Mouse (Mus musculus) kidney, embryonic 14.5 days (tissue): ENCODE measurements around the gene Rars2. TPM values are rescaled to one million over a fixed set of nuclear protein-coding genes. Genes with fewer than 3 reads are reported as not detected.

ENCODE experiments used
- ATAC-seq: fragments of 200-750 bp; cut with Nextera tagmentation; 2 replicates; pipeline ENCODE4 v1.8.0; 2017; ENCODE audit warnings: moderate number of reproducible peaks, mild to moderate bottlenecking, moderate TSS enrichment, moderate library complexity; ENCODE audit not compliant: low FRiP score, low TSS enrichment
- H3K27ac ChIP-seq: fragments of 300-500 bp; sonication (generic); 2 replicates; pipeline ENCODE4 v1.5.1; 2014; ENCODE audit warnings: low read depth, mild to moderate bottlenecking, low read length, moderate library complexity, mixed read lengths
- H3K27me3 ChIP-seq: fragments of 300-500 bp; sonication (generic); 2 replicates; pipeline ENCODE4 v1.6.1; 2014; ENCODE audit warnings: mild to moderate bottlenecking, low read length; ENCODE audit not compliant: control insufficient read depth, insufficient read depth
- H3K36me3 ChIP-seq: fragments of 300-500 bp; sonication (generic); 2 replicates; pipeline ENCODE4 v1.6.1; 2014; ENCODE audit warnings: low read length, mixed read lengths; ENCODE audit not compliant: control insufficient read depth, insufficient read depth
- H3K4me1 ChIP-seq: fragments of 300-500 bp; sonication (generic); 2 replicates; pipeline ENCODE4 v1.6.1; 2014; ENCODE audit warnings: low read length, mixed read lengths; ENCODE audit not compliant: control insufficient read depth, insufficient read depth
- H3K4me2 ChIP-seq: fragments of 300-500 bp; sonication (generic); replicated peaks from 2 replicates; pipeline ENCODE4 v1.6.1; 2014; ENCODE audit warnings: low read depth, mild to moderate bottlenecking, low read length
- H3K4me3 ChIP-seq: fragments of 300-500 bp; sonication (generic); 2 replicates; pipeline ENCODE4 v1.5.1; 2014; ENCODE audit warnings: mild to moderate bottlenecking, low read length
- H3K9ac ChIP-seq: fragments of 300-500 bp; sonication (generic); 2 replicates; pipeline ENCODE4 v1.6.1; 2014; ENCODE audit warnings: low read depth, mild to moderate bottlenecking, low read length, moderate library complexity
- H3K9me3 ChIP-seq: fragments of 300-500 bp; sonication (generic); 2 replicates; pipeline ENCODE4 v1.6.1; 2016; ENCODE audit warnings: low read length; ENCODE audit not compliant: control insufficient read depth
- WGBS: fragments of 180-500 bp; shearing (Covaris S2); extraction: QIAGEN DNeasy Blood & Tissue Kit; methylation state at CpG from one replicate; pipeline ENCODE4 v1.1.7; 2014; 5-methylcytosine and 5-hydroxymethylcytosine counted together
- polyA plus RNA-seq: library from polyadenylated mRNA; unstranded; fragments of >200 nt; fragmentation: Nextera tagmentation; extraction: Ambion mirVana; gene quantifications from 2 replicates; pipeline ENCODE4 v1.2.1, GENCODE M21; 2014

Rars2 gene
- polyA plus RNA-seq, 1 experiment from 2014 or later, result 68.9 TPM

DNA sequence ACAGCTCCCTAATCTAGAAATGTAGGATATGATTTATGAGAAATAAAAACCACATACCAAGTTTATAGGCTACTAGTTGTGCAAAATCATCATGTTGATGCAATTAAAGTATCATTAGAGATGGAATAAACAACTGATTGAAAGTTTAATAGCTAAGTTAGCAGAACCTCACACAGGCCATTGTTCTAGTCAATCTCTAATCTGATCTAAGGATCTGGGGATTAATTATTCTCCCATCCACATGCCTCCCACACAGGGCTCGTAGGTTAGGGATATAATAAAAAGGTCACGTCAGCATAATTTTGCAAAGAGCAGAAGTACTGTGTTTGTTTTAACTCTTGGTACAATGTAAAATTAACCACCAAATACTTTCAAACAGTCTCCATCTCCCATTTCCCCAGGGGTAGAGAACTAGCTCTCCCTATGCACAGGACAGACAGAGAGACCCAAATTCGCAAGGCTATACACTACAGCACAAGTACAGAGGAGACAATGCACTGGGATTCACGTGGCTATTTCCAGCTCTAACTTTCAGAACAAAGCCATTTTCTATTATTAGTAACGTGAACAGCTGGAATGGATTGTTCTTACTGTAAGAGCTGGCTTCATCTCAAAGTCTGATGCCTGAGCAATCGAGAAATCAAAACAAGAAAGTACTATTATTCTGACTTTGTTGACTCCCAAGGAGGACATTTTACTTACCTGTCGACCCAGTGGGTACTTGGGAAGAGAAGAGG lies 29.7 kb upstream of the Rars2 start:
- Histone ChIP-seq H3K27ac (no peak overlapping the region), H3K27me3 (no peaks in the 10 kb centered on the region), H3K9ac (no peak overlapping the region), H3K4me3 (no peak overlapping the region), H3K4me2 (no peak overlapping the region), H3K4me1 (no peaks in the 10 kb centered on the region), H3K36me3 (peaks cover 59% of the 10 kb centered on the region), H3K9me3 (no peaks in the 10 kb centered on the region)
- no peak for ATAC-seq
- WGBS, result 69% methylated on average over 7 of the region's 7 CpGs

DNA sequence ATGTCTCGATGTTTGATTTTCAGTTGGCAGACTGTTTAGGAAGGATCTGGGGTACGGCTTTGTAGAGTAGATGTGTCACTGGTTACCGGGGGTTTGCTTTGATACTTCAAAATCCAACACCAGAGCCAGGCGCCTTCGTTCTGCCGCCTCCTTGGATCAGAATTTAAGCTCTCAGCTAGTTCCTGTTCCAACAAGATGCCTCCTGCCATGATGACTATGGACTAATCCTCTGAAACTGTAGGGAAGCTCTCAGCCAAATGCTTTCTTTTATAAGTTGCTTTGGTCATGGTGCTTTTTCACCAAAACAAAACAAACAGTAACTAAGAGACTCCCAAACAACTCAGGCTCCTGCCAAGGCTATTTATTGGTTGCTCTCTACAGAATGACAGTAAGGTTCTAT lies 11.6 kb upstream of the Rars2 start:
- H3K36me3 ChIP-seq, result peaks cover 65% of the 10 kb centered on the region
- ATAC-seq, result no peak

DNA sequence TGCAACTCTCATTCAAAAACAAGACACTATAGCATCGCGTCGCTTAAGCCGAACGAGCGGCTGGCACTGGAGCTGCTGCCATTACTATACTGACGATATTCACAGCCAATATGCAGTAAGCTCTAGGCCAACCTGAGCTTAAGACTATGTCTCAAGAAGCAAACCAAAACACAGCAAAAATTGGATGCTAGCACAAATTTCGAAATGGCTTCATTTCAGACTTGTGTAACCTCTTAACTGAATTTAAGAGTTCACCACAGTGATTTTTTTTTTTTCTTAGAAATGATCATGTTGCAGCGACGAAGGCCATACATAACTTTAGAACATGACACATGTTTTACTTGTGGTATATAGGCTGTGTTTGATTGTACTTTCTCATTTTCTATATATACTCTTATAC lies 8.1 kb upstream of the Rars2 start:
- Histone ChIP-seq H3K36me3 (peaks cover 51% of the 10 kb centered on the region), H3K4me2 (no peak overlapping the region), H3K27ac (no peak overlapping the region), H3K9me3 (no peaks in the 10 kb centered on the region), H3K4me3 (no peak overlapping the region), H3K27me3 (no peaks in the 10 kb centered on the region), H3K4me1 (no peaks in the 10 kb centered on the region), H3K9ac (no peak overlapping the region)
- 92% methylated on average over 10 of the region's 10 CpGs for WGBS
- ATAC-seq, result no peak

More for the DNA sequence above, 11.6 kb upstream of the Rars2 start:
- Histone ChIP-seq H3K27me3 (no peaks in the 10 kb centered on the region), H3K9me3 (no peaks in the 10 kb centered on the region), H3K4me1 (no peaks in the 10 kb centered on the region), H3K9ac (no peak overlapping the region), H3K4me2 (no peak overlapping the region), H3K4me3 (no peak overlapping the region), H3K27ac (no peak overlapping the region)
- WGBS, result 100% methylated on average over 6 of the region's 6 CpGs

DNA sequence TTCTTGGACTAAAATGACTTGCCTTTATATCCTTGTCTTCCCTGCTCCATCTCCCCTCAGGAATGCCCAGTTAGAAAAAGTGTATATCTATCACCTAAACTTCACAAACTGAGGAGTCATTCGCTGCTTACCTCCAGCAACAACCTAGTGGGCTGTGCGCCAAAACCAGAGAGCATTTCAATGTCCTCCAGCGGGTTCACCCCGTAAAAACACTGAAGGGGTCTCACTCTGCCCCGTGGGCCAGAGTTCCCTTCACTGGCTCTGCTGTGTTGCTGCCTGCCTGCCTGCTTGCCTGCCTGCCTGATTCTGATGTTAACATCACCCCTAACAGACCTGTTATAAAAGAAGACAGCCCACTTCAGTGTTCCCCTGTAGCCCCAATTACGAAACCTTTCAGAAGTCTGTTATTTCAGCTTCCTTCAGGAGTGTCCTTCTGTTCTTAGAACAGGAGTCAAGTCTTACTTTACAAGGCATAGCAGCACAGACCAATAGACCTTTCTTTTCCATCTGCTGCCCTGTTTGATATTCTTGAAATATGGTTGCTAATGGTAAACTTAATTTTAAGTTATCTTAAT lies 1.1 kb upstream of the Rars2 start:
- 53% methylated on average over 6 of the region's 6 CpGs for WGBS
- H3K27ac ChIP-seq, result no peak overlapping the region
- H3K4me2 ChIP-seq, result peak overlapping the region; percentile 56
- H3K4me3 ChIP-seq, result peak overlapping the region; percentile 80
- no peaks in the 10 kb centered on the region for H3K9me3 ChIP-seq
- no peak for ATAC-seq
- peaks cover 13% of the 10 kb centered on the region for H3K4me1 ChIP-seq
- no peaks in the 10 kb centered on the region for H3K27me3 ChIP-seq
- peaks cover 13% of the 10 kb centered on the region; the same call in 1 of the 2 replicates for H3K36me3 ChIP-seq
- H3K9ac ChIP-seq, result peak overlapping the region; percentile 82

DNA sequence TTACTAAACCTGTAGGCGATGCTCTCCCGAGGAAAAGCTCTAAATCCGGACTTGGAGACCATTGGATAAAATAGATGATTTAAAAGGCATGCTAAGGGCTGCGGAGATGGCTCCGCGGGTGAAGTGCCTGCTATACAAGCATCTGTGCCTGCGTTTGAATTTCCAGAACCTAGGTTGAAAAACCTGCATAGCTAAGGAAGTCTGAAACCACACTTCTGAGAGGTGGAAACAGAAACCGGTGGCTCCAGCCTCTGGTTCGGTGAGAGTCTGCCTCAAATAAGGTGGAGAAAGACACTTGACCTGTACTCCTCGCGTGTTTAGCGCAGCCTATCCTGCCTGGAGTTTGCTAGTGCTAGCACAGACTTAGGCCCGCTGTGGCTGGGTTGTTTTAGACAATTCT lies 546 bp downstream of the Rars2 start:
- no peaks in the 10 kb centered on the region for H3K9me3 ChIP-seq
- H3K27ac ChIP-seq, result no peak overlapping the region
- H3K4me2 ChIP-seq, result peak overlapping the region; percentile 58
- 2% methylated on average over 13 of the region's 13 CpGs for WGBS
- H3K4me1 ChIP-seq, result peaks cover 13% of the 10 kb centered on the region
- no peaks in the 10 kb centered on the region for H3K27me3 ChIP-seq
- peak overlapping the region; percentile 82 for H3K9ac ChIP-seq
- ATAC-seq, result peak; percentile 28; the same call in 1 of the 2 replicates
- peak overlapping the region; percentile 80 for H3K4me3 ChIP-seq
- H3K36me3 ChIP-seq, result peaks cover 8% of the 10 kb centered on the region; the same call in 1 of the 2 replicates

DNA sequence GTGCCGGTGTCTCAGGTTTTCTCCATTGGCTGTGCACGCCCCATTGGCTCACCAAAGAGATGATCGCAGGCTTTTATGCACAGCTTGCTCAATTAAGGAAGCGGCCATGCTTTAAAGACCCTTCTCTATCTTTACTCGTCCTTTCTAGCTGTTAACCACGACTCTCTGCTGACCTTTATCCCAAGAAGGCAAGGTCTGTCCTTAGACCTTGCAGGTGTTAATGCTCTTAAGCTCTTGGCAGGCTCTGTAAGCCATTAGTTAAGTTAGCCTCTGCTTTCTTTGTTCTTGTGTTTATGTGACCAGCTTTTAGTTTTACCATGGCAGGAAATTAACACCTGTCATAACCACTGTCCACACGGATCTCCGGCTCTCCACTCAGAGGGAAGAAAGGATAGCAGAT lies 1.4 kb downstream of the Rars2 start:
- 56% methylated on average over 8 of the region's 8 CpGs for WGBS
- Histone ChIP-seq H3K9ac (peak overlapping the region; percentile 82; the same call in 1 of the 2 replicates), H3K4me1 (peaks cover 13% of the 10 kb centered on the region), H3K4me2 (peak overlapping the region; percentile 58), H3K4me3 (peak overlapping the region; percentile 80), H3K27me3 (no peaks in the 10 kb centered on the region), H3K36me3 (peaks cover 8% of the 10 kb centered on the region; the same call in 1 of the 2 replicates), H3K9me3 (no peaks in the 10 kb centered on the region), H3K27ac (no peak overlapping the region)
- no peak for ATAC-seq

DNA sequence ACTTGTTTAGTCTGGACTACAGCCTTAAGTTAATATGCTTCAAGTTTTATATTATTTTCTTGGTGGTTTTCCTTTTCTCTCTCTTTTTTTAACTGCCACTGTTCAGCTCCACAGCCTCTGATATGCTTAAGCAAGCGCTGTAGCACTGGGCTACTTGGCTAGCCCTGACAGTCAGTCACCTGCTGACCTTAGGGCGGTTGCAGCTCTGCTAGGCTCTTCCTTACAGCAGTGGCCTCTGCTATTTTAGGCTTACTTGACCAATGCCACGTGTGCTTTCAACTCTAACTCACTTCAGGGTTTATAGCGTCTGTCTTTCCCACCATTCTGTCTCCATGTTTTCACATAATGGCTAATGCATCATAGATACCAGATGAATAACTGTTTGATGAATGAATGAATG lies 10.8 kb downstream of the Rars2 start:
- Histone ChIP-seq H3K4me3 (no peak overlapping the region), H3K9ac (no peak overlapping the region), H3K9me3 (no peaks in the 10 kb centered on the region), H3K27ac (no peak overlapping the region), H3K4me2 (no peak overlapping the region), H3K27me3 (no peaks in the 10 kb centered on the region), H3K4me1 (no peaks in the 10 kb centered on the region), H3K36me3 (peaks cover 31% of the 10 kb centered on the region)
- ATAC-seq, result no peak
- 81% methylated on average over 4 of the region's 4 CpGs for WGBS

DNA sequence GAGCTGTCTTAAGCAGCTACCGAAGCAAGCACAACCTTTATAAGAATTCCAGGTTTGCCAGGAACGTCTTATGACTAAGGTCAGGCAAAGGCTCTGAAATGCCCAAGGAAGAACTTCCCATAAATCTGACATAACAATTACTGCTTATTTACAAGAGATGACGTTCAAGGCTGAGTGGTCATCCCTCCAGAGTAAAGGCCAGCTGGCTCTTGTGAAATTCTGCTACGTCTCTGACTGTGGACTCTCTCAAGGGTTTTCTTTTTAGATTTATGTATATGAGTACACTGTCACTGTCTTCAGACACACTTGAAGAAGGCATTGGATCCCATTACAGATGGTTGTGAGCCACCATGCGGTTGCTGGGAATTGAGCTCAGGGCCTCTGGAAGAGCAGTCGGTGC lies 11.6 kb downstream of the Rars2 start:
- 75% methylated on average over 6 of the region's 6 CpGs for WGBS
- H3K4me1 ChIP-seq, result no peaks in the 10 kb centered on the region
- no peak overlapping the region for H3K4me3 ChIP-seq
- no peak overlapping the region for H3K9ac ChIP-seq
- peaks cover 38% of the 10 kb centered on the region for H3K36me3 ChIP-seq
- no peaks in the 10 kb centered on the region for H3K9me3 ChIP-seq
- no peak overlapping the region for H3K4me2 ChIP-seq
- H3K27ac ChIP-seq, result no peak overlapping the region
- H3K27me3 ChIP-seq, result no peaks in the 10 kb centered on the region
- ATAC-seq, result no peak

DNA sequence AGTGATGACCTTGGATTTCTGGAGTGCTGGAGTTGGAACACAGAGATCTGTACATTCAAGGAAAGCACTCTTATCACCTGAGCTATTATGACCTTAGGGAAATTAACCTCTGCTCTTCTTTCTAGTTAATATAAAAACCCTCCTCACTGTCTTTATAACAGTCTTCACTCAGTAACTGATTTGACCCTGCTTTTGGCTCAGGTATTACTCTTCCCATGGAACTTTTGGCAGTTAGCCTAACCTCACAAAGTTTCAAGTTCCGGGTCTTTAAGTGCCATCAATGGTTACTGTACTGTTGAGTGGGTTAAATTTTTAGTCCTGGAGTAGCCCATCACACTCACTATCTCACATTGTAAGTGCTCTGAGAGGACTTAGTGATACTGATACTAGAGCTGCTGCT lies 15.2 kb downstream of the Rars2 start:
- no peaks in the 10 kb centered on the region for H3K4me1 ChIP-seq
- H3K27ac ChIP-seq, result no peak overlapping the region
- WGBS, result 86% methylated on average over 1 of the region's 1 CpGs
- no peaks in the 10 kb centered on the region for H3K27me3 ChIP-seq
- no peak overlapping the region for H3K9ac ChIP-seq
- no peak overlapping the region for H3K4me3 ChIP-seq
- H3K36me3 ChIP-seq, result peaks cover 53% of the 10 kb centered on the region
- ATAC-seq, result no peak
- no peak overlapping the region for H3K4me2 ChIP-seq
- H3K9me3 ChIP-seq, result no peaks in the 10 kb centered on the region
